Mouse (Mus musculus): ENCODE measurements at regions not wholly inside any gene's neighbourhood (a gene's known extent, or its start where the extent isn't known, plus 50 kb on each side); places are given as distances from the start of the nearest gene placed in this dataset.

DNA sequence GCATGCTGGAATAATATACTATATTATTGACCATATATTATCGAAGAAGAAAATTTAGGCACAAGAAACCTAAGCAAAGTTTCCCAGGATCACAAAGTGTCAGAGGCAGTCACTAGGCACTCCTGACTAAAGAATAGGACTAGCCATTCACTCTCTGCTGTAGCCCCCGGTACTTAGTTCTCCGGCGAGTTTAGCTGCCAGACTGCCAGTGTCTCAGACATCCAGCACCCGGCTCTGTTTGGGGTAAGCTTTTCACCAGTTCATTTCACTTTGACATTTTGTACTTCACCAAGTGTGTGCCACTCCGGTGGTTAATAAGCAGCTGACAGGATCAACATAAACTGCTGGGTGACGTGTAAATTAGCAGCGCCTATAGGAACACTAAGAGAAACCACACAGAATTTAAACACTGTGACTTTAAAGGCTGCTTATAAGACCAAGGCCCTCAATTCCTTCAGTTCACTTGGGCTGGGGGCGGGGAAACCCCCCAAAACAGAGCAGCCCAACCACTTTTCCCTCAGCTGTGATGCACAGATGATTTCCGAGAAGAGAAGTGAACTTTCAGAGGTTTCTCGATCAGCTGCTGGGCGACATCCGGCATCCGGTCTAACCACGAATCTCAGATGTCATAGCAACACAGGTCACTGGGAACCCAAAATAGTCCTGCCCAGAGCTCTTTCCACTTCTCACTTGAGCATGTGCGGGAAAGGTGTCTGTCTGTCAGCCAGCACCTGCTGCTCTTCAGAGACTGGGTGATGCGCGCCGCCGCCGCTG lies 234.3 kb downstream of the Gm5426 start:
- DNase-seq (ENCODE audit: low spot score in 2 of 2) = no peak

- DNase-seq (ENCODE audit: low spot score in 2 of 2) = no peak
Measured at GRCm38 (mm10) chr10:96371321-96371653, 234.9 kb downstream of the Gm5426 start.

DNA sequence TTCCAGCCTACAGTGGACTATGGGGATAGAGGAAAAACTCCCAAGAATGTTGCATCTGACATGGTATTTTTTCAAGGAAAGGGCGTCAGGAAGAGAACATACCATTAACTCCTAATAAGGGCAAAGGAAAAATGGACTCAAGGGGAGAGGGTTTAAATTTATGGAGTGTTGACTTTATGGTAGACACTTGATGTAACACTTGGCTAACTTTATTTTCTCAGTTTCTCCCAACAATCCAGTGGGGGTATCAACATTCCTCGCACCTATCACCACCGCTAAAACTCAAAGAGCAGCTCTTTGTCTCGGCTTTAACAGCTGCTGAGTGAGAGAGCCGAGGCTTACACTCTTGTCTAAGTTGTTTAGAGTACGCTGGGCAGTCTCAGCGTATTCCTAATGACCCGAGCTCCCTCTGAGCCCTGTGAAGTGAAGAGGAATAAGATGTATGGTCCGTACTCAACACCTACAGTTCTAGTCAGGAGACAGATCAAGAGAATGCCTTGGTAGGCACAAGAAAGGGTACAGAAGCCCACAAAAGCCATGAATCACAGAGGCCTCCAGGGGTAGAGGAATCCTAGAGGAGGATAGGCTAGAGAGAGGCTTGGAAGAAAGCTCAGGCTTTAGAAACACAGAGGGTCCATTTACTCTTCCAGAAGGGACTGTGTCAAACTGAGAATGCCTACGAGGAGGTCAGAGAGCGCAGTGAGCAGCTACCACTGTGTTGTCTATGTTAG lies 236.4 kb downstream of the Gm5426 start:
- DNase-seq (ENCODE audit: low spot score in 2 of 2) = no peak

DNA sequence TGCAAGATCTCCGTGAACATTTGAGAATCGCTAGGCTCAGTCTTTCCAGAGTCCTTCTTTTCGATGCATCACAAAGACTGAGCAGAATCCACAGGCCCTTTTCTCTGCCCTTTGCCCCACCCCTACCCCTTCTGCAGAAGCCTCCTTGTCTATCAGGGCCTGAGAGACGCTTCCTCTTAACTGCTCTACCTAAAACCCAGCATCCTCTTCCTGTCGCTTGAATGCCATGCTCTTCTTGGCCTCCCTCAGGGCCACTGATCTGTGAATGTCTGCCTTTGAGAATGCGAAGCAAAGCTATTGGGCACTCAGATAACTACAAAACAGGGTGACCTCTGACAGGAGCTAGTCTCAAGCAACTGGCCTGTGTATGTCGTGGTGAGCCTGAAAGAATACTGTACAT lies 237.1 kb downstream of the Gm5426 start:
- DNase-seq (ENCODE audit: low spot score in 2 of 2) = no peak

GRCm38 (mm10) chr10:96374293-96375069 lies 238.1 kb downstream of the Gm5426 start:
- no peak for DNase-seq (ENCODE audit: low spot score in 2 of 2)

GRCm38 (mm10) chr10:96375070-96375447 lies 238.7 kb downstream of the Gm5426 start:
- DNase-seq (ENCODE audit: low spot score in 2 of 2) = no peak

DNA sequence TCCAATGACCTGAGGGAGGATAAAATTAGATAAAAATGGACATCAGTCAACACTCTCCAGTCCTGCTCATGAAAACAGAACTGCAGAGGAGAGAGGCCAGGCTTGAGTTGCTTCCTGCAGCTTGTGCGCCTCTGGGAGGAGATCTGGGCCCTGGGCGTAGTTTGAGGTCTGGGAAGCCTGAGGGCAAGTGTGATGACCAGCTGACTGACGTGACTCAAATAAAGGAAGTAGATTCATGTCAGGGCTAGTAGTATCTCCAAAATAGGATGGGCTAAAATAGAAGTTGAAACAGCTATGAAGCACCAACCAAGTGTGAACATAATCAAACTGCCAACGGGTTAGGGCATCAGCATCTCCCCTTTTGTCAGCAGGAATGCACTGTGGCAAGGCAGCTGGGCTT lies 239.3 kb upstream of the Btg1 start:
- DNase-seq (ENCODE audit: low spot score in 2 of 2) = no peak

GRCm38 (mm10) chr10:96379016-96379771 lies 237.6 kb upstream of the Btg1 start:
- DNase-seq (ENCODE audit: low spot score in 2 of 2) = no peak

DNA sequence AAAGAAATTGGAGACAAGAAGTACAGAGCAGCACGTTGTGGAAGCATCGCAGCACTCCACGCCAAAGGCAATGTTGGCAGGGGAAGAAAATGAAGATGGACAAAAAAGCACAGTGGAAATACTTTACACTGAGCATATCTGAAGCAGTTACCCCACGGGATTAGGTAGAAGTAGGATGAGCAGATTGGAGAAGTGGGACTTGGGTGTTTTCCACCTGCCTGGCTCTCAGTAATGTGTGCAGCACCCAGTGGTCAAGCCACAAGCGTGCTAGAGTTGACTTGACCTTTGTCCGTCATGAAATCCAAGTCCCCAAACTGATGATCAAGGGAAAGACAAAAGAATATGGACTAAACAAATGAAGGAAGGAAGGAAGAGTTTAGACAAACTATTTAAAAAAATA lies 235.1 kb upstream of the Btg1 start:
- DNase-seq (ENCODE audit: low spot score in 2 of 2) = no peak

- DNase-seq (ENCODE audit: low spot score in 2 of 2) = no peak
Measured at GRCm38 (mm10) chr10:96391748-96392147, 225.1 kb upstream of the Btg1 start.

- no peak for DNase-seq (ENCODE audit: low spot score in 2 of 2)
Measured at GRCm38 (mm10) chr10:96392836-96393235, 224.0 kb upstream of the Btg1 start.

GRCm38 (mm10) chr10:96394210-96394609 lies 222.6 kb upstream of the Btg1 start:
- no peak for DNase-seq (ENCODE audit: low spot score in 2 of 2)

GRCm38 (mm10) chr10:96395017-96395416 lies 221.8 kb upstream of the Btg1 start:
- DNase-seq (ENCODE audit: low spot score in 2 of 2) = no peak

DNA sequence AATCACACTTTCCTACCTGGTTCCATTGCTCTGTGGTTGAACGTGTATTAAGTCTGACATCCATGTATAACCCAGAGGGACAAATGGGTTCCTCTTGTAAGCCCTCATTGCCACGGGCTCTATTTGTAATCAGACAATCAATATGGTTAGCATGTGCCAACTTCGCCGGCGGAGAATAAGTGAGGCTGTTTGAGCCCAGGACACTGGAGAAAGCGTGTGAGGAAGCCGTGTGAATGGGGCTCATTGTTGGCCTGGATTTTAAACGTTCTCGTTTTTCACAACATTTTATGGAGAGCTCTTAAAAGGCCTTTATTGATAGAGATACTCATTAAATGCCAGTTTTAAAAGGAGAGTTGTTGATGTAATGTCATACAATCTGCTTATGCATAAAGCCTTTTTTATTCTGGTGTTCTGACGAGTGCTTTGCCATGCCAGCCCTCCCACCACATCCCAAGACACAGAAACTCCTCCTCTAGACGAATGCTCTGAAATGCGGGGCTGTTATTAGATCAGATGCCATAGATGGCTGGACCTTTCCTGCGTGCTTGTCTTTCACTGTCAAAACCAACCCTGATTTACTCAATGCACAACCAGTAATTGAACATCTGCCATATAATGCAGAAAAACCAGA lies 218.8 kb upstream of the Btg1 start:
- DNase-seq (ENCODE audit: low spot score in 2 of 2) = peak; percentile 24

DNA sequence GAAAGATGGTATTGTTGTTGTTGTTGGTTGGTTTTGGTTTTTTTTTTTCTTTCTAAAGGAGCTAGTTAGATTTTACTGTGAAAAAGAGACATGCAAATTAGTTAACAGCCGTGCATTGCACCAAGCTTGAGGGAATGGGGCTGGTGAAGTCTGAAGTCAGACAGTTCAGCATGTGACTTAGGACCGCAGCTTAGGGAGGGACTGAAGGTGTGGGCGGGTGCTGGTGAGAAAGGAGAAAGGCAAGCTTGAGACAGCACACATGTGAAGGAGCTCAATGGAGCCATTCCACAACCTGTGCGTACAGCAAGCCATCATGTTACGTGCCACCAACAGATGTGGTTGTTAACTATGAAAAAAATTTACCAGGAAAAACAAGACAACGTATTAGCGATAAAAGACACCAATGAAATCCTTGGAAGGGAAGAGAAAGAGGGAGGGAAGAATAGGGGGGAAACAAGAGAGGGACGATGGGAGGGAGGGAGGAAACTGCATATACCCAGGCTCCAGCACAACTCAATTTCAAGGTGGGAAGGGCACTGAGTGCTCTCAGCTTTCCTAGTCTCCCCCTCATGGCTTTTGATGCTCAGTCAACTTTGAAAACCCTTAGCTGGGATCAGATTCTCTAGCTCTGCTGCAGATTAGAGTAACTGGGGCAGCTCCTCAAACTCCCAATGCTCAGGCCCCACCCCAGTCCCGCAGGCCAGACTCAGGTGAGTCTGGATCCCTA lies 218.1 kb upstream of the Btg1 start:
- DNase-seq (ENCODE audit: low spot score in 2 of 2) = no peak

DNA sequence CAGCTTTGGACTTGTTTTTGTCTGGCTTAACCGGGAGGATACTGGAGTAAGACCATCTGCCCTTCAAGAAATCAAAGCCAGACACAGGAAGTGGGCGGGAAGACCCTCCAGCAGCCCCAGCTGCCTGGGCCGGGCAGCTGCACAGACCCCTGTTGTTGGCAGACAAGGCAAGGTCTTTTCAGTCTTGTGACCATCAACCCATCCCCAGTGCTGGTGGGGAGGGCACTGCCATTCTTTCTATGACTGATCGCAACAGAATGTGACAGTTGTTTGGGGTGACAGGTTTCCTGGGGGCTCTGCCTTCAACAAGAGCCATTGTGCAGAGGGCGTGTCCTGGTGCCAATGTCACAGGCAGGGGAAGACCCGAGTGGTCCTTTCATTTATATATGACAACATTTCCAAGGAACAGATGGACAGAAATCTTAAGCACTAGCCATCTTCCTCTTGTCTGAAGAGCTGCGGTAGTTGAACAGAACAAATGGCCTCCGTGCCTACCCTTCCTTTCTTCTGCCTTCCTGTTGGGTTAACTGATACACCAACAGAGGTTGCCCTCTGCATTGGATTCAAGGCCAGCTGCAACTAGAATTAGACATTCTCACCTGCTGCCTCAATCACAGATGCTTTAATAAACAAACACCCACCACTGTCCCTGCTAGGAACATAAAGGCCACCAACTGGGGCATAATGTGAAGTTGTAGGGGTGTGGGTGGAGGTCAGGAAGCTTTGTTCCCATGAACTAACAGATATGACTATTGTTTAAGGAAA lies 217.0 kb upstream of the Btg1 start:
- no peak for DNase-seq (ENCODE audit: low spot score in 2 of 2)

DNA sequence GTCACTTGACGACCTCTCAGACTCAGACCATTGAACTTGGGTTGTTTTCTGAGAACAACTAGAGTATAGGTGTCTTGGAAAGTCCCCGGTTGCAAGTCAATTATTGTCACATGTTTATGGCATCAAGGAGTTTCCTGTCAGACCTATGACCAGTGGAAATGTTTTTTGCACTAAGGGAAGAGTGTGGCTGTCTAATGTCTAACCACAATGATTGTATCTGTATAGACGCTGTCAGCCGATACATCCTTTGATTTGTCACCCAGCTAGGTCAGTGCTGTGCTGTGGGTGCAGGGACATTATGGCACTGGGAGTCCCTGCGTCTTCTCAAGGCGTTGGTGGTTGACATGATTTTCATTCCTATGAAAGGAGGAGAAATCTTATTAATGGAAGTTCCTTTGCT lies 216.0 kb upstream of the Btg1 start:
- no peak for DNase-seq (ENCODE audit: low spot score in 2 of 2)

- no peak for DNase-seq (ENCODE audit: low spot score in 2 of 2)
Measured at GRCm38 (mm10) chr10:96406306-96406705, 210.5 kb upstream of the Btg1 start.

DNA sequence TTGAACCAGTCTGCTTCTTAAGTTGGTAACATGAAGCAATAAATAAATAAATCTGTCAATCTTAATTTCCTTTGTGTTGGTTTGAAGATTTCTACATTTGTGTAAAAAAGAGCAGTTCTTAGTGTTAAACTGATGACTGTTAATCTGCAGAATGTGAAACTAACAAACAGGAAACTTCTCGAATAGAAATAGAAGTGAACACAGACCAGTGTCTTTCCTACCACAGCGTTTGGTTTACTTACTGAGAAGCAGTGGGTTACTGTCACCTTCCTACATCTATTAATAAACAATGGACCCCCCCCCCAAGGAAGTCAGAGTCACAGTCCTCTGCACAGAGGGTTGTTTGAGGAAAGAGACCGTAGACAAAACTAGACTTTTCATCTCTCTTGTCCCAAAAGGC lies 209.0 kb upstream of the Btg1 start:
- no peak for DNase-seq (ENCODE audit: low spot score in 2 of 2)

- no peak for DNase-seq (ENCODE audit: low spot score in 2 of 2)
Measured at GRCm38 (mm10) chr10:96408250-96408649, 208.6 kb upstream of the Btg1 start.
